Mouse (Mus musculus) lung, postnatal 36 days (tissue): ENCODE measurements around the gene Gm21083.

Experiments used
- DNase-seq: peaks from one replicate; pipeline ENCODE4 v3.0.0; 2022; ENCODE audit warnings: mixed read lengths

Gene Gm21083

GRCm38 (mm10) chr5:15630068-15630467 lies 52.9 kb downstream of the Gm21083 start:
- peak; percentile 2 for DNase-seq
